Mouse (Mus musculus): ENCODE measurements around the gene Wnk4.

GRCm38 (mm10) chr11:101278223-101279192 lies 18.1 kb downstream of the Wnk4 start, which contains the start of the genes Cntd1 and Coa3:
- TF ChIP-seq CTCF (IDR thresholded peaks at IDR 0.05; ENCODE audit: insufficient read depth, low read length) = no peak
- TF ChIP-seq POLR2A (IDR thresholded peaks at IDR 0.05; ENCODE audit: borderline replicate concordance, extremely low read depth, low read depth, low read length) = peak; percentile 84; the same call in 1 of the 2 replicates

All from lung, adult 2 months (tissue).